Mouse (Mus musculus) myocyte (in vitro differentiated cells): ENCODE measurements at regions not wholly inside any gene's neighbourhood (a gene's known extent, or its start where the extent isn't known, plus 50 kb on each side); places are given as distances from the start of the nearest gene placed in this dataset.

Experiments
- E2F4 ChIP-seq: IDR thresholded peaks from one replicate; pipeline ENCODE4 v1.6.1; 2011; ENCODE audit warnings: mild to moderate bottlenecking, control low read depth, moderate library complexity; ENCODE audit not compliant: insufficient read depth
- MAX ChIP-seq: IDR thresholded peaks from one replicate; pipeline ENCODE4 v1.6.1; 2011; ENCODE audit warnings: low read depth, mild to moderate bottlenecking, control low read depth
- MYOD1 ChIP-seq, 3 experiments: IDR thresholded peaks; one replicate each; pipeline ENCODE4 v1.6.1; 2011; ENCODE audit warnings: control low read depth in 2 of 3, low read depth in 2 of 3, mild to moderate bottlenecking in 2 of 3, moderate library complexity in 1 of 3; ENCODE audit not compliant: insufficient read length in 2 of 3, control insufficient read depth in 1 of 3
- MYOG ChIP-seq, 3 experiments: IDR thresholded peaks; one replicate each; pipeline ENCODE4 v1.6.1; 2011; ENCODE audit warnings: control low read depth in 2 of 3, low read depth in 2 of 3, mild to moderate bottlenecking in 2 of 3; ENCODE audit not compliant: insufficient read length in 2 of 3, control insufficient read depth in 1 of 3, insufficient read depth in 1 of 3
- POLR2A ChIP-seq: IDR thresholded peaks from one replicate; pipeline ENCODE4 v1.6.1; 2011; ENCODE audit warnings: low read depth, mild to moderate bottlenecking, control low read depth, moderate library complexity; ENCODE audit not compliant: insufficient read length
- POLR2AphosphoS2 ChIP-seq: IDR thresholded peaks from one replicate; pipeline ENCODE4 v1.6.1; 2011; ENCODE audit warnings: low read depth, control low read depth; ENCODE audit not compliant: insufficient read length
- TCF12 ChIP-seq: IDR thresholded peaks from one replicate; pipeline ENCODE4 v1.6.1; 2011; ENCODE audit warnings: mild to moderate bottlenecking, control low read depth; ENCODE audit not compliant: poor library complexity, insufficient read depth, severe bottlenecking

GRCm38 (mm10) chr13:99128284-99128691, 56.3 kb upstream of the Zfp366 start:
- TF ChIP-seq MYOD1 (IDR thresholded peaks at IDR 0.05; ENCODE audit: control insufficient read depth in 1 of 3, insufficient read length in 2 of 3, low read depth in 2 of 3) (no peak), E2F4 (no peak), POLR2AphosphoS2 (no peak), MAX (no peak), POLR2A (no peak), MYOG (IDR thresholded peaks at IDR 0.05; ENCODE audit: control insufficient read depth in 1 of 3, insufficient read depth in 1 of 3, insufficient read length in 2 of 3, low read depth in 2 of 3) (no peak), TCF12 (no peak)
